Mouse (Mus musculus): ENCODE results near the gene Prss53.

The Prss53 gene

GRCm38 (mm10) chr7:127890798-127891197 is at the start of gene Prss53:
Prss53 (minus strand) TSS chr7:127890970.
- 46% methylated on average over 4 of the region's 4 CpGs for WGBS

GRCm38 (mm10) chr7:127936216-127936884 is 45.6 kb upstream of the Prss53 start:
- 54% methylated on average over 18 of the region's 18 CpGs for whole genome bisulfite sequencing

GRCm38 (mm10) chr7:127935748-127936159 is 45.0 kb upstream of the Prss53 start:
- WGBS: under 1% methylated on average over 38 of the region's 38 CpGs

GRCm38 (mm10) chr7:127935028-127935722 is 44.4 kb upstream of the Prss53 start:
- WGBS: 5% methylated on average over 32 of the region's 32 CpGs

- 89% methylated on average over 5 of the region's 5 CpGs for WGBS
Measured at GRCm38 (mm10) chr7:127934075-127934474, 43.3 kb upstream of the Prss53 start.

GRCm38 (mm10) chr7:127932273-127933031 is 41.7 kb upstream of the Prss53 start:
- 63% methylated on average over 13 of the region's 13 CpGs for WGBS

- 59% methylated on average over 13 of the region's 13 CpGs for WGBS
Measured at GRCm38 (mm10) chr7:127931351-127932135, 40.8 kb upstream of the Prss53 start.

GRCm38 (mm10) chr7:127930636-127931035 is 39.9 kb upstream of the Prss53 start:
- 81% methylated on average over 5 of the region's 5 CpGs for WGBS

GRCm38 (mm10) chr7:127929923-127930322 is 39.2 kb upstream of the Prss53 start, which contains the start of gene Prss8:
Prss8 (minus strand) TSS chr7:127930104.
- WGBS: 35% methylated on average over 6 of the region's 6 CpGs

GRCm38 (mm10) chr7:127928596-127928995 is 37.8 kb upstream of the Prss53 start:
- 64% methylated on average over 5 of the region's 5 CpGs for WGBS

- WGBS: 86% methylated on average over 11 of the region's 11 CpGs
Measured at GRCm38 (mm10) chr7:127927726-127928125, 37.0 kb upstream of the Prss53 start.

GRCm38 (mm10) chr7:127926846-127927245 is 36.1 kb upstream of the Prss53 start:
- 88% methylated on average over 11 of the region's 11 CpGs for WGBS

- WGBS: 90% methylated on average over 8 of the region's 8 CpGs
Measured at GRCm38 (mm10) chr7:127926066-127926465, 35.3 kb upstream of the Prss53 start.

- 72% methylated on average over 5 of the region's 5 CpGs for WGBS
Measured at GRCm38 (mm10) chr7:127925252-127925651, 34.5 kb upstream of the Prss53 start.

- 84% methylated on average over 5 of the region's 5 CpGs for WGBS
Measured at GRCm38 (mm10) chr7:127923714-127924113, 32.9 kb upstream of the Prss53 start.

GRCm38 (mm10) chr7:127922451-127923275 is 31.9 kb upstream of the Prss53 start:
- WGBS: 60% methylated on average over 6 of the region's 6 CpGs

GRCm38 (mm10) chr7:127921516-127921915 is 30.7 kb upstream of the Prss53 start:
- 66% methylated on average over 8 of the region's 8 CpGs for WGBS

GRCm38 (mm10) chr7:127919290-127919689 is 28.5 kb upstream of the Prss53 start:
- WGBS: 71% methylated on average over 7 of the region's 7 CpGs

- 49% methylated on average over 3 of the region's 3 CpGs for WGBS
Measured at GRCm38 (mm10) chr7:127918203-127918602, 27.4 kb upstream of the Prss53 start.

GRCm38 (mm10) chr7:127915293-127915692 is 24.5 kb upstream of the Prss53 start:
- 90% methylated on average over 12 of the region's 12 CpGs for WGBS

- WGBS: 8% methylated on average over 4 of the region's 4 CpGs
Measured at GRCm38 (mm10) chr7:127912938-127913337, 22.2 kb upstream of the Prss53 start.

All from cerebral cortex, adult 2 months (tissue).